Mouse (Mus musculus) CD4-positive helper T cell, adult 2 months (primary cell): ENCODE results near the gene Dcakd.
A peak's percentile ranks its signal among the peaks of the same experiment; 100 is the strongest.

Experiments used
- DNase-seq: peaks from one replicate; pipeline ENCODE4 v3.0.0-alpha.2; 2012; ENCODE audit warnings: low read depth, missing footprints, low spot score

The Dcakd gene

GRCm38 (mm10) chr11:103049611-103050010 is 21.5 kb upstream of the Dcakd start:
- no peak for DNase-seq

GRCm38 (mm10) chr11:103046286-103046685 is 18.2 kb upstream of the Dcakd start:
- DNase-seq, result no peak

GRCm38 (mm10) chr11:103043982-103044381 is 15.8 kb upstream of the Dcakd start:
- DNase-seq, result no peak

- DNase-seq, result no peak
These were observed 14.7 kb upstream of the Dcakd start for GRCm38 (mm10) chr11:103042828-103043227.

GRCm38 (mm10) chr11:103038037-103038436 is 9.9 kb upstream of the Dcakd start:
- DNase-seq, result no peak

- DNase-seq, result no peak
These were observed 8.8 kb upstream of the Dcakd start for GRCm38 (mm10) chr11:103036881-103037465.

GRCm38 (mm10) chr11:103035007-103035406 is 6.9 kb upstream of the Dcakd start:
- no peak for DNase-seq

- no peak for DNase-seq
These were observed 4.9 kb upstream of the Dcakd start for GRCm38 (mm10) chr11:103033030-103033429.

- no peak for DNase-seq
These were observed 460 bp downstream of the Dcakd start for GRCm38 (mm10) chr11:103027570-103028175.

GRCm38 (mm10) chr11:103026901-103027300 is 1.2 kb downstream of the Dcakd start:
- DNase-seq, result no peak

- DNase-seq, result no peak
These were observed 4.2 kb downstream of the Dcakd start for GRCm38 (mm10) chr11:103023974-103024373.

- no peak for DNase-seq
These were observed 7.3 kb downstream of the Dcakd start for GRCm38 (mm10) chr11:103020713-103021335.

GRCm38 (mm10) chr11:103019325-103019724 is 8.8 kb downstream of the Dcakd start:
- DNase-seq, result no peak

GRCm38 (mm10) chr11:103018860-103019259 is 9.3 kb downstream of the Dcakd start:
- no peak for DNase-seq

- no peak for DNase-seq
These were observed 10.5 kb downstream of the Dcakd start for GRCm38 (mm10) chr11:103017661-103018060.

GRCm38 (mm10) chr11:103016930-103017329 is 11.2 kb downstream of the Dcakd start:
- DNase-seq, result peak; percentile 92

GRCm38 (mm10) chr11:103015881-103016825 is 12.0 kb downstream of the Dcakd start:
- DNase-seq, result peak; percentile 22

- DNase-seq, result no peak
These were observed 17.0 kb downstream of the Dcakd start for GRCm38 (mm10) chr11:103011206-103011497.

- DNase-seq, result no peak
These were observed 17.5 kb downstream of the Dcakd start for GRCm38 (mm10) chr11:103010454-103011205.

- DNase-seq, result peak; percentile 30
These were observed 18.9 kb downstream of the Dcakd start for GRCm38 (mm10) chr11:103009208-103009607.

- no peak for DNase-seq
These were observed 19.6 kb downstream of the Dcakd start for GRCm38 (mm10) chr11:103008558-103008957.

- DNase-seq, result no peak
These were observed 21.2 kb downstream of the Dcakd start for GRCm38 (mm10) chr11:103007001-103007340.
